Mouse (Mus musculus) kidney, adult 2 months (tissue): ENCODE measurements around the gene Mrpl55. TPM values are rescaled to one million over a fixed set of nuclear protein-coding genes. Genes with fewer than 3 reads are reported as not detected.

Experiments used
- DNase-seq: peaks from one replicate; pipeline ENCODE4 v3.0.0; 2021
- H3K27ac ChIP-seq: fragments of 200-500 bp; 2 replicates; pipeline ENCODE4 v1.5.1; 2012; ENCODE audit warnings: low read depth, low read length, control low read depth, inconsistent platforms; ENCODE audit not compliant: insufficient read depth
- H3K27me3 ChIP-seq: fragments of 200-500 bp; replicated peaks from 2 replicates; pipeline ENCODE4 v1.6.1; 2012; ENCODE audit warnings: mild to moderate bottlenecking, moderate library complexity, low read length, inconsistent platforms; ENCODE audit not compliant: control insufficient read depth, insufficient read depth
- H3K36me3 ChIP-seq: fragments of 200-500 bp; 2 replicates; pipeline ENCODE4 v1.6.1; 2012; ENCODE audit warnings: mild to moderate bottlenecking, moderate library complexity, low read length, inconsistent platforms; ENCODE audit not compliant: control insufficient read depth, insufficient read depth
- H3K4me1 ChIP-seq: fragments of 200-500 bp; 2 replicates; pipeline ENCODE4 v1.6.1; 2011; ENCODE audit warnings: low read length; ENCODE audit not compliant: control insufficient read depth, insufficient read depth
- H3K4me3 ChIP-seq: fragments of 200-500 bp; 2 replicates; pipeline ENCODE4 v1.5.1; 2011; ENCODE audit warnings: mild to moderate bottlenecking, low read depth, low read length, control low read depth; ENCODE audit not compliant: insufficient read depth
- CTCF ChIP-seq: fragments of 200-500 bp; conservative IDR thresholded peaks from 2 replicates; pipeline ENCODE4 v1.5.1; 2011; ENCODE audit warnings: low read depth, mild to moderate bottlenecking, control low read depth, low read length, moderate library complexity, mixed read lengths; ENCODE audit not compliant: insufficient read depth, insufficient read length
- POLR2A ChIP-seq: fragments of 200-500 bp; IDR thresholded peaks from one replicate; pipeline ENCODE4 v1.6.1; 2011; ENCODE audit warnings: low read depth, low read length, control low read depth
- WGBS: fragments of 180-500 bp; shearing (Covaris S2); methylation state at CpG from one replicate; pipeline ENCODE4 v1.1.7; 2018; 5-methylcytosine and 5-hydroxymethylcytosine counted together
- polyA plus RNA-seq: library from polyadenylated mRNA; depleted of rRNA; stranded (reverse); fragments of >200 nt; gene quantifications from 2 replicates; pipeline ENCODE4 v1.2.3, GENCODE M21; 2012

Mrpl55 gene
- polyA plus RNA-seq, 1 experiment, result 58.2 TPM

- peaks cover 5% of the 10 kb centered on the region; the same call in 1 of the 2 replicates for H3K4me1 ChIP-seq
- no peaks in the 10 kb centered on the region for H3K27me3 ChIP-seq
- no peaks in the 10 kb centered on the region for H3K36me3 ChIP-seq
- H3K27ac ChIP-seq, result peak within 1 kb of the TSS; percentile 99
- WGBS, result 3% methylated on average over 67 of the region's 68 CpGs
- H3K4me3 ChIP-seq, result peak within 1 kb of the TSS; percentile 86
- peak; percentile 99 for DNase-seq
- no peak for TF ChIP-seq CTCF
- TF ChIP-seq POLR2A, result no peak
Measured at GRCm38 (mm10) chr11:59163255-59164236, 38.7 kb upstream of the Mrpl55 start, which contains the start of gene Iba57. Gene Iba57, minus strand, starts transcription at chr11:59163739.

GRCm38 (mm10) chr11:59164384-59164783, 37.9 kb upstream of the Mrpl55 start:
- DNase-seq, result no peak
- H3K4me3 ChIP-seq, result no peak overlapping the region
- 88% methylated on average over 9 of the region's 9 CpGs for WGBS
- H3K27me3 ChIP-seq, result no peaks in the 10 kb centered on the region
- H3K4me1 ChIP-seq, result peaks cover 5% of the 10 kb centered on the region; the same call in 1 of the 2 replicates
- peak overlapping the region; percentile 99 for H3K27ac ChIP-seq
- no peak for TF ChIP-seq POLR2A
- no peak for TF ChIP-seq CTCF
- H3K36me3 ChIP-seq, result no peaks in the 10 kb centered on the region

GRCm38 (mm10) chr11:59165616-59166241, 36.6 kb upstream of the Mrpl55 start:
- Histone ChIP-seq H3K4me3 (no peak overlapping the region), H3K27me3 (no peaks in the 10 kb centered on the region), H3K36me3 (no peaks in the 10 kb centered on the region), H3K4me1 (peaks cover 5% of the 10 kb centered on the region; the same call in 1 of the 2 replicates), H3K27ac (0 out of 2 replicates have a peak overlapping the region, but pooled peaks have one; percentile 54)
- TF ChIP-seq POLR2A (no peak), CTCF (no peak)
- 52% methylated on average over 2 of the region's 2 CpGs for WGBS
- DNase-seq, result peak; percentile 35

GRCm38 (mm10) chr11:59169807-59170206, 32.5 kb upstream of the Mrpl55 start:
- peak; percentile 10 for DNase-seq
- no peaks in the 10 kb centered on the region for H3K27me3 ChIP-seq
- TF ChIP-seq CTCF, result no peak
- TF ChIP-seq POLR2A, result no peak
- no peaks in the 10 kb centered on the region for H3K4me1 ChIP-seq
- H3K36me3 ChIP-seq, result no peaks in the 10 kb centered on the region
- H3K4me3 ChIP-seq, result no peak overlapping the region
- 48% methylated on average over 3 of the region's 3 CpGs for WGBS
- H3K27ac ChIP-seq, result no peak overlapping the region

- Histone ChIP-seq H3K4me3 (no peak overlapping the region), H3K27me3 (no peaks in the 10 kb centered on the region), H3K36me3 (no peaks in the 10 kb centered on the region), H3K4me1 (no peaks in the 10 kb centered on the region), H3K27ac (no peak overlapping the region)
- no peak for DNase-seq
- WGBS, result 76% methylated on average over 4 of the region's 4 CpGs
- no peak for TF ChIP-seq POLR2A
- no peak for TF ChIP-seq CTCF
Measured at GRCm38 (mm10) chr11:59170549-59170948, 31.7 kb upstream of the Mrpl55 start.

- peak; percentile 33 for DNase-seq
- WGBS, result 57% methylated on average over 6 of the region's 6 CpGs
- no peaks in the 10 kb centered on the region for H3K4me1 ChIP-seq
- H3K4me3 ChIP-seq, result no peak overlapping the region
- no peaks in the 10 kb centered on the region; the same call in 1 of the 2 replicates for H3K27me3 ChIP-seq
- H3K36me3 ChIP-seq, result no peaks in the 10 kb centered on the region
- H3K27ac ChIP-seq, result no peak overlapping the region
- TF ChIP-seq CTCF (no peak), POLR2A (no peak)
Measured at GRCm38 (mm10) chr11:59174189-59174838, 28.0 kb upstream of the Mrpl55 start.
